20 mouse cellular contexts compared by ENCODE assay signal in genomic region chr9:7977587-7977986, GRCm38 (mm10). TPM values are rescaled to one million over a fixed set of nuclear protein-coding genes. Genes with fewer than 3 reads are reported as not detected.
DNase-seq lines count a peak whose midpoint lies in the region; ATAC-seq and TF ChIP-seq lines count a peak whose summit lies in the region.
"Had no signal": no experiment of that assay in that cellular context is flagged by ENCODE, and none has a peak within 500 bp of the region (broad histone marks: within the 10 kb centered on the region; RNA-seq: fewer than 3 reads in every experiment).

No protein-coding gene starts in this region.

- no peak overlapping the region for H3K4me2 ChIP-seq in heart, postnatal 0 days (ENCODE audit: low read depth, low read length)
- H3K4me2 ChIP-seq: forebrain, embryonic 12.5 days; hindbrain, embryonic 15.5 days; limb, embryonic 12.5 days; midbrain, embryonic 12.5 days had no signal

- 79% methylated on average over 5 of the region's 5 CpGs for WGBS in heart, adult 2 months
- WGBS in heart, postnatal 0 days: 57% methylated on average over 5 of the region's 5 CpGs

- no peak overlapping the region for H3K4me3 ChIP-seq in heart, adult 2 months
- H3K4me3 ChIP-seq in heart, postnatal 0 days (ENCODE audit: low read depth, low read length): no peak overlapping the region
- H3K4me3 ChIP-seq: forebrain, embryonic 12.5 days; hindbrain, embryonic 15.5 days; limb, embryonic 12.5 days; midbrain, embryonic 12.5 days; myocyte had no signal

- ATAC-seq in heart, postnatal 0 days (ENCODE audit: insufficient read depth, low read depth): no peak
- ATAC-seq: intestine, embryonic 16.5 days had no signal

- intact Hi-C loops in heart, adult 2 months (cut with DNase I): loop anchor here (5.0 kb wide), 1 partner anchor 95 kb away; no protein-coding TSS in a partner anchor
- intact Hi-C loops in heart, postnatal 36 days (cut with DNase I): no loop called here

- no peak for TF ChIP-seq CTCF in heart, adult 2 months (IDR thresholded peaks at IDR 0.05)
- TF ChIP-seq CTCF in heart, postnatal 0 days (IDR thresholded peaks at IDR 0.05; ENCODE audit: low read depth): no peak

- peaks cover 6% of the 10 kb centered on the region for H3K4me1 ChIP-seq in heart, adult 2 months (ENCODE audit: control insufficient read depth, insufficient read depth, low read length)
- peaks cover 37% of the 10 kb centered on the region; the same call in 1 of the 2 replicates for H3K4me1 ChIP-seq in heart, postnatal 0 days (ENCODE audit: control insufficient read depth, insufficient read depth)
- H3K4me1 ChIP-seq: forebrain, embryonic 12.5 days; hindbrain, embryonic 15.5 days; limb, embryonic 12.5 days; midbrain, embryonic 12.5 days had no signal

- no peaks in the 10 kb centered on the region for H3K27me3 ChIP-seq in heart, adult 2 months (ENCODE audit: control insufficient read depth, insufficient read depth, low read length)
- H3K27me3 ChIP-seq in heart, postnatal 0 days (ENCODE audit: control insufficient read depth, insufficient read depth, low read length): no peaks in the 10 kb centered on the region
- H3K27me3 ChIP-seq: forebrain, embryonic 12.5 days; hindbrain, embryonic 15.5 days; limb, embryonic 12.5 days; midbrain, embryonic 12.5 days had no signal

- TF ChIP-seq POLR2A in heart, adult 2 months (IDR thresholded peaks at IDR 0.05; ENCODE audit: insufficient read depth, low read depth, low read length): no peak

- H3K79me2 ChIP-seq in heart, adult 2 months (replicated peaks; ENCODE audit: control insufficient read depth, insufficient read depth, low read length): peaks cover 1% of the 10 kb centered on the region

- H3K27ac ChIP-seq in heart, adult 2 months: no peak overlapping the region
- peak overlapping the region; percentile 46; the same call in 1 of the 2 replicates for H3K27ac ChIP-seq in heart, postnatal 0 days (ENCODE audit: low read depth)
- H3K27ac ChIP-seq: forebrain, embryonic 12.5 days; hindbrain, embryonic 15.5 days; limb, embryonic 12.5 days; liver, embryonic 14.5 days; midbrain, embryonic 12.5 days had no signal

- TF ChIP-seq EP300 in heart, adult 2 months (IDR thresholded peaks at IDR 0.05; ENCODE audit: insufficient read depth, low read depth, low read length): no peak
- TF ChIP-seq EP300 in heart, postnatal 0 days (IDR thresholded peaks at IDR 0.05; ENCODE audit: low read depth): no peak

- H3K9ac ChIP-seq in heart, adult 2 months (ENCODE audit: low read depth, low read length): no peak overlapping the region
- H3K9ac ChIP-seq in heart, postnatal 0 days (replicated peaks; ENCODE audit: low read depth, low read length): no peak overlapping the region
- H3K9ac ChIP-seq: forebrain, embryonic 12.5 days; hindbrain, embryonic 15.5 days; limb, embryonic 12.5 days; liver, embryonic 14.5 days; midbrain, embryonic 12.5 days had no signal

- DNase-seq in heart, adult 11 months: peak; percentile 76
- no peak for DNase-seq in heart, adult 2 months
- DNase-seq in heart, postnatal 0 days (ENCODE audit: low spot score): no peak
- DNase-seq in heart, postnatal 36 days: no peak
- peak; percentile 28 for DNase-seq in kidney, adult 9 months
- DNase-seq in kidney, postnatal 36 days: peak; percentile 23 to 36
- DNase-seq in right cerebral cortex, postnatal 25 days: no peak
- DNase-seq in embryo, embryonic 9.5 days (ENCODE audit: extremely low spot score): no peak
- DNase-seq: cerebellum, adult 11 months; cerebellum, postnatal 14 days; embryo, embryonic 11 days; layer of hippocampus, adult 9-11 months; retina, postnatal 1 day had no signal

- H3K36me3 ChIP-seq in heart, adult 2 months (ENCODE audit: control insufficient read depth, insufficient read depth, low read length): peaks cover 46% of the 10 kb centered on the region
- H3K36me3 ChIP-seq in heart, postnatal 0 days (replicated peaks; ENCODE audit: control insufficient read depth, insufficient read depth, low read length): peaks cover 16% of the 10 kb centered on the region
- H3K36me3 ChIP-seq: hindbrain, embryonic 15.5 days had no signal

- H3K9me3 ChIP-seq in heart, postnatal 0 days (replicated peaks; ENCODE audit: control insufficient read depth, low read length): no peaks in the 10 kb centered on the region
- H3K9me3 ChIP-seq: forebrain, embryonic 12.5 days; hindbrain, embryonic 15.5 days; limb, embryonic 12.5 days; midbrain, embryonic 12.5 days had no signal

RNA-seq across cellular contexts. Expression of gene Yap1, which starts 26.8 kb away (rescaled TPM):
- 10 to 100 TPM; 70.7 to 71.9 TPM for total RNA-seq in heart, adult 2 months (2021)
- 37.9 and 51.1 TPM in 2 replicates for polyA plus RNA-seq in heart, adult 2 months (2012; rRNA removed)
- 50.6 and 64.9 TPM in 2 replicates for total RNA-seq in heart, postnatal 0 days (2014; rRNA removed; ENCODE audit: low replicate concordance)
- polyA plus RNA-seq in heart, postnatal 0 days (2015; fragmentation: Nextera tagmentation; extraction: Ambion mirVana): 12.8 and 12.9 TPM in 2 replicates
- 10 to 100 TPM; 63.1 to 64.9 TPM for total RNA-seq in heart, postnatal 36 days (2021)

Comparison
In these comparisons a context has a peak if more than half of its experiments do, and no peak if none do; other contexts are left out.
1. DNase-seq: peak in heart, adult 11 months (single experiment), kidney, adult 9 months (single experiment) and kidney, postnatal 36 days (2 of 2); none in heart, adult 2 months (0 of 2), heart, postnatal 0 days (single experiment), heart, postnatal 36 days (0 of 2), right cerebral cortex, postnatal 25 days (single experiment) and embryo, embryonic 9.5 days (single experiment).